Mouse (Mus musculus): Measurements from ENCODE around the gene Gper1. TPM values are rescaled to one million over a fixed set of nuclear protein-coding genes. Genes with fewer than 3 reads are reported as not detected.

The Gper1 gene
- polyA plus RNA-seq, 1 experiment from 2014 or later, result 3.7 TPM

DNA sequence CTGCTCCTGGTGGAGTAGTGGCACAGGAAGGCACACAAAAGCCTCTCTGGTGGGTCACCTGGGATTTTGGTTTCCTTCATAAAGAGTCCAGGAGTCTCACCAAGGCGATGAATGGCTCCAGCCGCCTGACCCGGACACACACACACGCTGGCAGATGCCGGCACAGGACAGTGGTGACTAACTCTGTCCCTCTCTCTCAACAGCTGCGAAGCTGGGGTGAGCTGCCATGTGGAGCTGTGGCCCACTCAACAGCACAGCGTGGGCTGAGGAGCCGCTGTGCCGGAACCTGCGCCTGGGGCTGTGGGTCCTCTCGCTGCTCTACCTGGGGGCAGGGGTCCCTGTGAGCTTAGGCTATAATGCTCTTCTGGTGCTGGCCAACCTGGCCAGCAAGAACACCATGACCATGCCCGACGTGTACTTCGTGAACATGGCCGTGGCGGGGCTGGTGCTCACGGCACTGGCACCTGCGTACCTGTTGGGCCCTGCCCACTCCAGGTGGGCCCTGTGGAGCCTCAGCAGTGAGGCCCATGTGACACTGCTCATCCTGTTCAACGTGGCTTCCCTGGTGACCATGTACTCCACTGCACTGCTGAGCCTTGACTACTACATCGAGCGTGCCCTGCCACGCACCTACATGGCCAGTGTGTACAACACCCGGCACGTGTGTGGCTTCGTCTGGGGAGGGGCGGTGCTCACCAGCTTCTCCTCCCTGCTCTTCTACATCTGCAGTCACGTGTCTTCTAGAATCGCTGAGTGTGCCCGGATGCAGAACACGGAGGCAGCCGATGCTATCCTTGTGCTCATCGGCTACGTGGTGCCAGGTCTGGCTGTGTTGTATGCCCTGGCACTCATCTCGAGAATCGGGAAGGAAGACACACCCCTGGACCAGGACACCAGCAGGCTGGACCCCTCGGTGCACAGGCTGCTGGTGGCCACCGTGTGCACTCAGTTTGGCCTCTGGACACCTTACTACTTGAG is 30.4 kb upstream of the Gper1 start:
- WGBS, result 95% methylated on average over 37 of the region's 37 CpGs
- H3K4me1 ChIP-seq, result peaks cover 5% of the 10 kb centered on the region; the same call in 1 of the 2 replicates
- H3K4me3 ChIP-seq, result no peak overlapping the region
- H3K36me3 ChIP-seq, result no peaks in the 10 kb centered on the region
- no peak for ATAC-seq (ENCODE audit: low FRiP score, low read depth)
- H3K4me2 ChIP-seq (replicated peaks), result no peak overlapping the region
- no peak overlapping the region for H3K27ac ChIP-seq (replicated peaks)
- H3K9ac ChIP-seq (replicated peaks), result no peak overlapping the region
- no peaks in the 10 kb centered on the region for H3K9me3 ChIP-seq
- H3K27me3 ChIP-seq, result no peaks in the 10 kb centered on the region

DNA sequence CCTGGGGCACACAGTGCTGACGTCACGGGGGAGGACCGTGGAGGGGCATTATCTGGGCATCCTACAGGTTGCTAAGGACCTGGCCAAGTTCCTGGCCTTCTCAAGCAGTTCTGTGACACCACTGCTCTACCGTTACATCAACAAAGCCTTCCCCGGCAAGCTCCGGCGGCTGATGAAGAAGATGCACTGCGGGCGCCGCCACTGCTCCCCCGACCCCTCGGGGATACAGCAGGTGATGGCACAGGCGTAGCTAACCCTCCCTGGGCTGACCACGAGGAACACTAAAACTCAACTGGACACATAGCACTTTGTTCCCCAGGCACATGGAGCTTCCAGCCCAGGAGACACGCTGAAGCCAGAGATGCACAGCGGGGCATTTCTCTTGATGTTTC is 29.8 kb upstream of the Gper1 start:
- Histone ChIP-seq H3K4me1 (peaks cover 7% of the 10 kb centered on the region; the same call in 1 of the 2 replicates), H3K9ac (replicated peaks) (no peak overlapping the region), H3K27ac (replicated peaks) (no peak overlapping the region), H3K4me3 (no peak overlapping the region), H3K9me3 (no peaks in the 10 kb centered on the region), H3K27me3 (no peaks in the 10 kb centered on the region), H3K36me3 (no peaks in the 10 kb centered on the region), H3K4me2 (replicated peaks) (no peak overlapping the region)
- 91% methylated on average over 16 of the region's 16 CpGs for WGBS
- ATAC-seq (ENCODE audit: low FRiP score, low read depth), result no peak

DNA sequence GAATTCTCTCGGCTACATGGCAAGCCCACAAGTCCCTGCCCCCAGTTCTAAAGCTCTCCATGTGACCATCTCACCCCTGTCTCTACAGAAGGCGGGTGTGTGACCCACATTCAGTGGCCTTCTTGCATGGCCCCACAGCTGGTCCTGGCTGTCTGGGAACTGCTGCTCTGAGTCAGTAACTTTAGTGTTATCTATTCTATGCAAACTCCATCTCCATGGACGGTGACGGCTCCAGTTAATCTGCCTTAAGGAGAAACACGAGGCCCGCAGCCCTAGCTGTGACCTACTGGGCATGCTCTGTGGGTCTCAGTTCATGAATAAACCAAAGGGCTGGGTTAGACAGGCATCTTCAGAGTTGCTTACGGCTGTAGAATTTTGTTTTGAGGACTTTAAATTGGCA is 28.6 kb upstream of the Gper1 start:
- peaks cover 8% of the 10 kb centered on the region; the same call in 1 of the 2 replicates for H3K4me1 ChIP-seq
- H3K27me3 ChIP-seq, result no peaks in the 10 kb centered on the region
- H3K9me3 ChIP-seq, result no peaks in the 10 kb centered on the region
- H3K4me2 ChIP-seq (replicated peaks), result no peak overlapping the region
- H3K27ac ChIP-seq (replicated peaks), result no peak overlapping the region
- WGBS, result 57% methylated on average over 7 of the region's 7 CpGs
- no peak overlapping the region for H3K4me3 ChIP-seq
- ATAC-seq (ENCODE audit: low FRiP score, low read depth), result no peak
- no peak overlapping the region for H3K9ac ChIP-seq (replicated peaks)
- no peaks in the 10 kb centered on the region for H3K36me3 ChIP-seq

DNA sequence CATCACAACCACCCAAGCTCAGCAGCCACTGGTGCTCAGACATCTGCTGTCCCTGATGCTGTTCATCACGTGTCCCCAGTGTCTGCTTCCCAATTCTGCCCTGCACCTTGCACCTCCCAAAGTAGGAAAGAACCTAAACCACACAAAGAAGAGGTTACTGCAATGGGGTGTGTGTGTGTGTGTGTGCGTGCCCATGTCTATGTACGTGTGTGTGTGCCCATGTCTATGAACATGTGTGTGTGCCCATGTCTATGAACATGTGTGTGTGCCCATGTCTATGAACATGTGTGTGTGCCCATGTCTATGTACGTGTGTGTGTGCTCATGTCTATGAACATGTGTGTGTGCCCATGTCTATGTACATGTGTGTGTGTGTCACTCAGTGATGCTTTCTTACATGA is 27.4 kb upstream of the Gper1 start:
- Histone ChIP-seq H3K36me3 (no peaks in the 10 kb centered on the region), H3K27ac (replicated peaks) (no peak overlapping the region), H3K27me3 (no peaks in the 10 kb centered on the region), H3K9me3 (no peaks in the 10 kb centered on the region), H3K4me2 (replicated peaks) (no peak overlapping the region), H3K4me3 (no peak overlapping the region), H3K4me1 (peaks cover 3% of the 10 kb centered on the region; the same call in 1 of the 2 replicates), H3K9ac (replicated peaks) (no peak overlapping the region)
- ATAC-seq (ENCODE audit: low FRiP score, low read depth), result no peak
- 94% methylated on average over 4 of the region's 4 CpGs for WGBS

DNA sequence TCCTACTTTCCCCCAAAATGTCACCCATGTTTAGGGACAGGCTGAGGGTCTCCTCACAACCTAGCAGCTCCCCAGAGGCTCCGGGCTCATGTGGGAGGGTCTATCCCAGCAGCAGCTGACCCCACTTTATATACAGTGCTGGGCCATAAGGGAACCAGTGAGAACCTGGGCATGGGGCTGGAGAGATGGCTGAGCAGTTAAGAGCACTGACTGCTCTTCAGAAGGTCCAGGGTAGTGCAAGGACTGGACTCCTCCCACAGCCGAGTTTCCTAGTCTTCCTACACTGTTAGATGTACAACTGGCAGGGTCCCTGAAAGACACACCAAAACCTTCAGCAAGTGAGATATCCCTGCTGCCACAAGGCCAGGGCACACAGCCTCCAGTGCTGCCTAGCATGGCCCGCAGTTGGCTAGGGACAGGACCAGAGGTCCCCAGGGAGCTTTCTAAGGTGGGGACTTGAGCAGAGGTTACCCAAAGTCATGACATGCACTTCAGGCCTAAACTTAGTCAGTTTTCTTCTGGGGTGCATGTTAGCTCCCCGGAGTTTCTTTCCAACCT is 25.5 kb upstream of the Gper1 start:
- no peak for ATAC-seq (ENCODE audit: low FRiP score, low read depth)
- no peaks in the 10 kb centered on the region for H3K36me3 ChIP-seq
- H3K27me3 ChIP-seq, result no peaks in the 10 kb centered on the region
- H3K9me3 ChIP-seq, result no peaks in the 10 kb centered on the region
- H3K4me3 ChIP-seq, result no peak overlapping the region
- 90% methylated on average over 4 of the region's 4 CpGs for WGBS
- H3K4me2 ChIP-seq (replicated peaks), result no peak overlapping the region
- H3K9ac ChIP-seq (replicated peaks), result no peak overlapping the region
- no peak overlapping the region for H3K27ac ChIP-seq (replicated peaks)
- peaks cover 3% of the 10 kb centered on the region; the same call in 1 of the 2 replicates for H3K4me1 ChIP-seq

DNA sequence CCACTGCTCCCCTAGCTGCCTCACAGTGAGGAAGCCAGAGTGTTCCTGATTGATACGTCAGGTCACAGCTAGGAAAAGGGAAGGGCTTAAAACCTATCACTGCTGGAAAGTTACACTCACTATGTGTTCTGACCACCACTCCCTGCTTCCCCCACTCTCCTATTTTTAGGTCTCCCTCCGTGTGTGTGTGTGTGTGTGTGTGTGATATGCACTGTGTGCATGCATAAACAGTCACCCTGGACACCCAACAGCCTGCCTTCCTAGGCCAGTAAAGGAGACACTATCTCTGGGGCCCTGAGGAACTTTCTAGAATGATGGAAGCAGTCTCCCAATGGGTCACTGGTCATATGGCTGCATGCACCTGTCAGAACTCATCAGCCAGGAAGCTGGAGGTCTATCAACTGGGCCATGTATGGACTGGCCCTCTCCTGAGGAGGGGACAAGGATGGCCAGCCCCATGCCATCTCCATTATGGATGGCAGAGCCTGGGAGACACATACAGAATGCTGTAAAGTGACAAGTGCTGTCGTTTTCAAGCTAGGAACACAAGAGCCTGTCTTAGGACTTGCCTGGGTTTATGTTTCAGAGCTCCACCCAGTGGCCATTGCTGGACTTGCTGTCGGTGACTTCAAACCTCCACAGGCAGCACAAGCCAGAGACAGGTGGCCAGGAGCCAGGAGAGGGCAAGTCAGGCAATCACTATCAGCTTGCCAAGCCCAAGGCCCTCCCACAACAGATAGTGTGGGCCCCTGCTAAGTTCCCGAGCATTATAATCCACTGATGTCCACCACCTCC is 24.8 kb upstream of the Gper1 start:
- no peak overlapping the region for H3K4me2 ChIP-seq (replicated peaks)
- no peaks in the 10 kb centered on the region for H3K9me3 ChIP-seq
- H3K36me3 ChIP-seq, result no peaks in the 10 kb centered on the region
- no peak; the same call in 1 of the 2 replicates for ATAC-seq (ENCODE audit: low FRiP score, low read depth)
- no peaks in the 10 kb centered on the region for H3K27me3 ChIP-seq
- peaks cover 3% of the 10 kb centered on the region; the same call in 1 of the 2 replicates for H3K4me1 ChIP-seq
- H3K27ac ChIP-seq (replicated peaks), result no peak overlapping the region
- 45% methylated on average over 5 of the region's 5 CpGs for WGBS
- no peak overlapping the region for H3K4me3 ChIP-seq
- no peak overlapping the region for H3K9ac ChIP-seq (replicated peaks)

DNA sequence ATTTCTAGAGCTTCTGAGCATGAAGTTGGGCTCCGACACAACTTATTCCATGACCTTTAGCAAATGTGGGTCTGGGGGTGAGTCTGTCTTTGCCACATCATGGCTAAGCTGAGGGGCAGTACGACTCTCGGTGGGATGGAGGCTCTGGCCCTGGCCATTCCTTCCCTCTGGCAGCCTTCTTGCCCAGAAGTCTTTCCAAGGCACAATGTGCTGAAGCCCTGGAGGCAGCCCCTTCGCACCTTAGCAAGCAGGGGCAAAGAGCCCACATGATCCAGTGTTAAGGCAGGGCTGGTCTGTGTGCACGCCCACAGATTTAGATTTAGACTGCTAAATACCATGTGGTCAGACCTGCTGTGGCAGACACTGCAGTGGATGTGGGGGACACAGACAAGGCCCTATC is 24.2 kb upstream of the Gper1 start:
- H3K27ac ChIP-seq (replicated peaks), result no peak overlapping the region
- 83% methylated on average over 5 of the region's 5 CpGs for WGBS
- no peak for ATAC-seq (ENCODE audit: low FRiP score, low read depth)
- no peaks in the 10 kb centered on the region for H3K9me3 ChIP-seq
- H3K9ac ChIP-seq (replicated peaks), result no peak overlapping the region
- no peak overlapping the region for H3K4me2 ChIP-seq (replicated peaks)
- no peaks in the 10 kb centered on the region for H3K27me3 ChIP-seq
- no peaks in the 10 kb centered on the region for H3K36me3 ChIP-seq
- H3K4me1 ChIP-seq, result peaks cover 3% of the 10 kb centered on the region; the same call in 1 of the 2 replicates
- no peak overlapping the region for H3K4me3 ChIP-seq

DNA sequence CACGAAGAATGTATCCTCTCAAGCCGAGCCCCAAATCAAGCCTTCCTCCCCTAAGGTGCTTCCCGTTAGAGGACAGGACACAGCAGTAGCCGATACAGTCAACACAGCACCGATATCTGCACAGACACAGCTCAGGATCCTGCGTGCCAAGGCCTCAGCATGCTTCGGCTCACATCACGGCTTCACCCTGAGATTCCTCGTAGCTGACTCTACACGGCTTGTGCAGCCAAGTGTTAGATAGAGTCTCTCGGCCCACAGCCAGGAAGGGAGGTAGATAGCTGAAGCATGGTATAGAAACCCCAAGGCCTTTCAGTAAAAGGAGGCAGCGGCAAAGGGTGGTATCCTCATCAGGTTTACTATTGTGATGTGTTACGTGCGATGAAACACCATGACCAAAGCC is 23.0 kb upstream of the Gper1 start:
- no peak overlapping the region for H3K9ac ChIP-seq (replicated peaks)
- ATAC-seq (ENCODE audit: low FRiP score, low read depth), result no peak
- H3K4me1 ChIP-seq, result peaks cover 3% of the 10 kb centered on the region; the same call in 1 of the 2 replicates
- H3K27me3 ChIP-seq, result no peaks in the 10 kb centered on the region
- H3K4me3 ChIP-seq, result no peak overlapping the region
- no peak overlapping the region for H3K4me2 ChIP-seq (replicated peaks)
- no peaks in the 10 kb centered on the region for H3K9me3 ChIP-seq
- 93% methylated on average over 14 of the region's 14 CpGs for WGBS
- no peak overlapping the region for H3K27ac ChIP-seq (replicated peaks)
- no peaks in the 10 kb centered on the region for H3K36me3 ChIP-seq

DNA sequence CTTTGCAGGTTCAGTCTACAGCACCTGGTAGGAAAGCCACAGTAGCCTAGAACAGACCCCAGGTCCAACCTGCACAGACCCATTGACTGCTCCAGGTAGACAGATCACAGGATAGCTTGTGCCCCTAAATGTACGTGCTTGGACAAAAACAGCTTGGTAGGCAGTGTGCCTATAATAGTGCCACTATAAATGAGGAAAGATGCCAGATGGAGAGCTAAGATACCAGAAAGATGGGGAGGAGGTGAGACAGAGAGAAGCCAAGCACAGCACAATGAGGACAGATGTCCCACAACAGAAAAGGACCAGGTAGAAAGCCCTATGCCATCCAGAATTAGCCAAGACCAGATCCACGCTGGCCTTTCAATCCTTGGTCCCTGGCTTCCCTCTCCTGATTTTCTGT is 20.8 kb upstream of the Gper1 start:
- Histone ChIP-seq H3K27ac (replicated peaks) (no peak overlapping the region), H3K9me3 (no peaks in the 10 kb centered on the region), H3K4me3 (no peak overlapping the region), H3K4me2 (replicated peaks) (no peak overlapping the region), H3K9ac (replicated peaks) (no peak overlapping the region), H3K36me3 (no peaks in the 10 kb centered on the region), H3K4me1 (peaks cover 3% of the 10 kb centered on the region; the same call in 1 of the 2 replicates), H3K27me3 (no peaks in the 10 kb centered on the region)
- ATAC-seq (ENCODE audit: low FRiP score, low read depth), result no peak
- 87% methylated on average over 2 of the region's 2 CpGs for WGBS

DNA sequence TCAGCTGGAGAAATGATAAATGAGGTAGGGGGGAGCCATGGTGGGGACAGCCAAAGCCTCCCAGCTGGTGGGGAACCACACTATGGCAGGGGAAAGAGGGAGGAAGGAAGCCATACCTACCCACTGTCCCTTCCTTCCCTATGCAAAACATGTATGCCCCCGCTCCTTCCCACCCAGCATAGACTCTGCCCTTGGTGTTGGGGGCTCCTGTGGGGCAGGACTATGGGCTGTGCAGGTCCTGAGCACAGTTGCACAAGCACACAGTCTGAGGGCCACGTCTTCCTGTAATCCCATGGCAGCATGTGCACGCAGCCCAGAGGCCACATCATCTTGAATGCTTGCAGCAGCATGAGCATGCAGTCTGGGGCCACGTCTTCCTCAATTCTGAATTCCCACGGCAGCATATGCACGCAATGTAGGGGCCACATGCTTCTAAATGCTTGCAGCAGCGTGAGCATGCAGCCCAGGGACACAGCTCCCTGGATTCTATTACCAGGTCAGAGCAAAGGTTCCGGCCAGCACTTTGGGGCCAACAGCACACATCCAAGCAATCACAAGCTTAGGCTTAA is 19.2 kb upstream of the Gper1 start:
- Histone ChIP-seq H3K4me3 (no peak overlapping the region), H3K9ac (replicated peaks) (no peak overlapping the region), H3K9me3 (no peaks in the 10 kb centered on the region), H3K4me2 (replicated peaks) (no peak overlapping the region), H3K27me3 (no peaks in the 10 kb centered on the region), H3K27ac (replicated peaks) (no peak overlapping the region), H3K36me3 (no peaks in the 10 kb centered on the region), H3K4me1 (no peaks in the 10 kb centered on the region)
- ATAC-seq (ENCODE audit: low FRiP score, low read depth), result no peak
- 91% methylated on average over 8 of the region's 8 CpGs for WGBS

DNA sequence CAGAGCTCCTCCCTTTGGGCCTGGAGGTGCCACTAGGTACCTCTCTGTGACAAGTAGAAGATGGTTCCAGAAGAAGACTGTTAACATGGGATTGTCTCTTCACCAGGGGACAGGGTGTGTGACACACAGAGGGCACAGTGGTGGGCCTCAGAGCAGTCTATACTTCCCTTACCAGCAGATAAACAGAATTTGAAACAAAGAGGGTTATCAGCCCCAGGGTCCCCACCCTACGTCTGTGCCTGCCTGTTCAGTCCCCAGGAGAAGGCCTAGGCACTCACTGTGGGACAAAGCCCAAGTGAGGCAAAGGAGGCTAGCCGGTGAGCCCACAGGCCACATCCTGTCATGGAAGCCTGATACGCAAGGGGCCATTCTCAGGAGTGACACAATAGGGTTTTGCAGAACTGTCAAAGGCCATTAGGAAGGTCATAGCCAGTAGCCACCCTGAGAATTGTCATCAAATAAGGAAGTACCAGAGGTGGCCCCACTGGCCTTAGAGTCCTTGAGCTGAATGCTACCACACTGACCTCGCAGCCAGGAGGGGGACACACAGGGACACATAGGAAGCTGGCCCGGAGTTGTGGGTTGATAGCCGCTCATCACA is 18.1 kb upstream of the Gper1 start, which contains the start of gene C130050O18Rik:
C130050O18Rik (plus strand) TSS at position 480 of the 601 bp plus-strand sequence.
- H3K9me3 ChIP-seq, result no peaks in the 10 kb centered on the region
- no peaks in the 10 kb centered on the region for H3K36me3 ChIP-seq
- no peak within 1 kb of the TSS for H3K4me3 ChIP-seq
- no peak within 1 kb of the TSS for H3K27ac ChIP-seq (replicated peaks)
- H3K27me3 ChIP-seq, result no peaks in the 10 kb centered on the region
- 92% methylated on average over 6 of the region's 6 CpGs for WGBS
- ATAC-seq (ENCODE audit: low FRiP score, low read depth), result no peak
- H3K4me1 ChIP-seq, result no peaks in the 10 kb centered on the region
- 0 out of 2 replicates have a peak within 1 kb of the TSS, but pooled peaks have one; percentile 4 for H3K9ac ChIP-seq (replicated peaks)
- no peak within 1 kb of the TSS for H3K4me2 ChIP-seq (replicated peaks)

All from midbrain, embryonic 12.5 days (tissue).